Mouse (Mus musculus) bone marrow, adult 2 months (tissue): ENCODE data around the gene Icam1.

Source experiments
- CTCF ChIP-seq: fragments of 200-500 bp; IDR thresholded peaks from 2 replicates; pipeline ENCODE4 v1.5.1; 2011; ENCODE audit warnings: low read length, control low read depth; ENCODE audit not compliant: control insufficient read depth, insufficient read depth
- POLR2A ChIP-seq: fragments of 200-500 bp; IDR thresholded peaks from 2 replicates; pipeline ENCODE4 v1.6.1; 2011; ENCODE audit warnings: low read depth, mild to moderate bottlenecking, control low read depth, low read length, borderline replicate concordance; ENCODE audit not compliant: control insufficient read depth

- TF ChIP-seq POLR2A (no peak), CTCF (no peak)
These were observed 16.7 kb downstream of the Icam1 start for GRCm38 (mm10) chr9:21032491-21032890.
